Mouse (Mus musculus) 3T3-L1 (cell line): ENCODE data around the gene Myom1.

ENCODE experiments used
- DNase-seq: peaks from one replicate; pipeline ENCODE4 v3.0.0-alpha.2; 2015; ENCODE audit warnings: low read depth, low spot score

The Myom1 gene

DNA sequence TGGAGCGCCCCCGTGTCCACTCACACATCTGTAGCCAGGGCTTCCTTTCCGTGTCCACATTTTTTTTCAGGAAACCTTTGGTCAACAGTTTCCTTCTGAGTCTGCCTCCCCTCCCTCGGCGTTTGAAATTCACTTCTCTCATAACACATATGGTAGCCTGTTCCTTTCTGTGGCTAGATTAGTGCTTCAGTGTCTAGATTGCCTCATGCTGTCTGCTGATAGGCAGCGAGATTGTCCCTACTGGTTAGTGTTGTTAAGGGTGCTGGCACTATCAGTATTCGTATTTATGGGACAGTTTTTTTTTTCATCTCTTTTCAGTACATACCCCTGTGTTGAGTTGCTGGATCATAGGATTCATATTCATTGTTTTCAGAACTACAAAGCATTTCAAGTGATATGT is 54.0 kb downstream of the Myom1 start:
- no peak for DNase-seq

DNA sequence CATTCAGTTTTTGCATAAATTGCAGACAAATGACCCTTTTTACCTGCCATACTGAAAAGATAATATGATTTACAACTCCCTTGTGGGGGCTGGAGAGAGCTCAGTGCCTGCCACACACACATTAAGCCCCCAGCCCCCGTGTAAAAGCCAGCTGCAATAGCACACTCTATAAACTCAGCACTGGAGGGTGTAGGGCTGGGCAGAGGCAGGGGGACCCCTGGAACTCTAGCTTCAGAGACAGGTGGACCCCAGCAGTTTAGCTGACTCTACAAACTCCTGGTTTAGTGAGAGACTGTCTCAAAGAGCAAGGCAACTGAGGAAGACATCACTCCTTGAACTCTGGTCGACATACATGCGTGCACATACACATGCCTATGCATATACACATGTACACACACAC is 55.3 kb downstream of the Myom1 start:
- DNase-seq: no peak

DNA sequence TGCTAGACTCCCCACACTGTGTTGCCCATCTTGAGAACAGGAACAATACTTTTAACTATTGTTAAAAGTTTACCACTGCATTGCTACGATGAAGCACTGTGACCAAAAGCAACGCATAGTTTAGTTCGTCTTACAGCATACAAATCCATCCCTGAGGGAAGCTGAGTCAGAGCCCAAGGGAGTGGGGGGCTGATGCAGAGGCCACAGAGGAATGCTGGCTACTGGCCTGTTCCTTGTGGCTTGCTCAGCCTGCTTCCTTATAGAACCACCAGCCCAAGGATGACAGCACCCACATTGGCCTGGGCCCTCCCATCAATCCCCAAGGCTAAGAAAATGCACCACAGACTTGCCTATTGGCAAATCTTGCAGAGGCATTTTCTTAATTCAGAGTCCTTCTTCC is 56.8 kb downstream of the Myom1 start:
- DNase-seq: peak; percentile 100

DNA sequence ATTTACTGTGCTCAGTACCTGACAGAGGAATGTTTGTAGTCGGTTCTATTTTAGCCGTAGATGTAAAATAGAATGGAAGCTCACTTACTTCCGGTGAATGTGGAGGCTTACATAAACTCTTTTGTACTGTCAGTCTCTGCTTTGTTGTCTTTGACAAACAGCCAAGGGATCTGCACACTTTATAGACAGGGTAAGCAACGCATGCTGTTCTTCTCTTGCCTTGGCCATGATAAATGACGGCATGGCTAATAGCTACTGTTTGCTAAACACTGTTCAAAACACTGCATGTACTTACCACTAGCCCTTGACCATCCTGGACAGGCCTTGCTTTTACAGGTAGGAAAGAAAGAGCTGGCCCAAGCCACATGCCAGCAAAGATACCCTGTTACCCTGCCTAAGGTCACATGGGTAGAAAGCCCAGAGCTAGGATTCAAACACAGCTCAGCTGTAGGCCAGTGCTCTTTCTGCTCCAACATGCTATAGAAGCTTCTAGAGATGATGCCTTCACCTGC is 59.7 kb downstream of the Myom1 start:
- DNase-seq: peak; percentile 29

DNA sequence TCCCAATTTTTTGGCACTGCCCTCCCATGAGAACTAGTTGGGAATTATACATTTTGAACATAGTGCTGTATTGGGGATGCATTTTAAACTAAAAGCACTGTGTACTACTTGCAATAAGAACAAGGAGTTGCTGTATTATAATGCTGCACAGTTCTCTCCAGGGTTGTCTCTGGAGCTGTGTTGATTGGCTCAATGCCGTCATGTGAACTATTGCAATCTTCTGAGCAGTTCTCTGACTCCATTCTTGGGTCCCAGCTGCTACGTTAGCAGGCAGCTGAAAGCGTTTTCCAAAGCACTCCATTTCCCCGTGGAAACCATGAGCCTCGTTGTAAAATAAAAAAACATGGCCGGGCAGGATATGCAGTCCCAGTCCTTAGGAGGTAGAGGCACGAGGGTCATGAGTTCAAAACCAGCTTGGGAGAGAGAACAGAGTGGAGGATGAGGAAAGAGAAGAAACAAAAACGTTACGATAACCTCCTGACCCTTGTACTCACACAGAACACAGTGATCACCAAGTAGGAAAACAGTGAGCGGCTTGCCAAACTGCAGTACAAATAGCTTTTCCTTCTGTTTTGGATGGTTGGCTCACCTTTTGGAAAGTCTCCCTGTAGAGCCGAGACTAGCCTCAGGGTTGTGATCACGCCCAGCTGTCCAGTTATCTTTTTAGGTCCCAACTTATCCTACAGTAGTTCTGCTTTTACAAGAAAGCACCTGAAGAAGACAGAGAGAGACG is 60.6 kb downstream of the Myom1 start:
- no peak for DNase-seq

DNA sequence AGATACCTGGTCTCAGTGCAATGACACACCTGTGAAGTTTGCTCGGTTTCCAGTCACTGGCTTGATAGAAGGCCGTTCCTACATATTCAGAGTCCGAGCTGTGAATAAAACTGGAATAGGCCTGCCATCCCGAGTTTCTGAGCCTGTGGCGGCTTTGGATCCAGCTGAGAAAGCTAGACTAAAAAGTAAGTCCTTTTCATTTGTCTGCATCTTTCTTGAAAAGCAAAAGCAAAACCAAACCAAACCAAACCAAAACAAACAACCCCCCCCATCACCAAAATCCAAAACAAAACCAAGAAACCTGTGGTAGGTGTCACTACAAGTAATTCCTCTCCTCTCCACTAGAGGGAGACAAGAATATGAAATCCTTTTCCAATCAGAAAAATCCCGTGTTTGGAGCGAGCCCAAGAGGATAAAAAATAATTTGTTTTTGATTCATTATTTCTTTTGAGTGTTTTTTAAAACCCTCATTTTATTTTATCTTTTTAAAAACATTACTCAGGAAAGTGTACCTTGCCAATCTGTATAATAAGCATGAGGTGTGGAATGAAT is 62.1 kb downstream of the Myom1 start:
- peak; percentile 82 for DNase-seq

DNA sequence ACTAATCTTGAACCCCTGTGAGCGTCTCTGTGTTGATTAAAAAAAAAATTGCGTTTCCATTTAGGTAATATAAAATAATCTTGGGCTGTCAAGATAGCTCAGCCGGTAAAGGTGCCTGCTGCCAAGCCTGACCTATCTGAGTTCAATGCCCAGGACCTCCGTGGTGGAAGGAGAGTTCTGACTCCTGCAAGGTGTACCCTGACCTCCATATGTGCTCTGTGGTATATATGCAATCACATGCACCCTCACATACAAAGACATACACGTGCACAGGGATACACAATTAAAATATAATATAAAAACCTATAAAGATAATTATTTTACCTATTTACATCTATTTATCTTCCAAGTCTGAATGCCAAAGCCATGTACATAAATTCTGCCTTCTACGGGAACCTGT is 62.7 kb downstream of the Myom1 start:
- no peak for DNase-seq

DNA sequence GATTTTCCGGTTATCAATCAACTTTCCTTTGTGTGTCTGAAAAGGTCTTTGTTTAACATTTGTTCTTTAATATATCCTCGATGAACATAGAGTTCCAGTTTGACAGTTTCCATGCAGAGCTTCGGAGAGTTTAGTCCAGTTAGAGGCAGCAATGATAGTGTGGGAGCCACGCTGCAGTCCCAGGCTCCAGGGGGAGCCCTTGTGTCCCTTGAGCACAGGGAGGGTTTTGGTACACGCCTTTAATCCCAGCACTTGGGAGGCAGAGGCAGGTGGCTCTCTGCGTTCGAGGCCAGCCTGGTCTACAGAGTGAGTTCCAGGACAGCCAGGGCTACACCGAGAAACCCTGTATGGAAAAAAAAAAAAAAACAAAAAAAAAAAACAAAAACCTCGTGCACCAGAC is 66.7 kb downstream of the Myom1 start:
- DNase-seq: no peak

DNA sequence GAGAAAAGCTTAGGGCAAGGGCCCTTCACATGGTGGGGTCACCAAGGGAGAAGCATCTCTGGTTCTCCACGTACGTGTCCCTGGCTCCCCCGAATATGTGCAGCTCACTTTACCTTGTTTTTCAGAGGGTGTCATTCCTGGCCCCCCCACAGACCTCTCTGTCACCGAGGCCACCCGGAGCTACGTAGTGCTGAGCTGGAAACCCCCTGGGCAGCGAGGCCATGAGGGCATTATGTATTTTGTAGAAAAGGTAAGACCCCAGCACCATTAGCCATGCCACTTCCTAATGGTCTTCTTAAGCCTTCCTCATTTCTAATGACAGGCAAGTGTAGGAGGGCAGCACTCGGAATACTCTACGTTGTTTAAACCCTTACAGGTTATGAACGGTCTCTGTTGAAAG is 69.5 kb downstream of the Myom1 start:
- DNase-seq: no peak

DNA sequence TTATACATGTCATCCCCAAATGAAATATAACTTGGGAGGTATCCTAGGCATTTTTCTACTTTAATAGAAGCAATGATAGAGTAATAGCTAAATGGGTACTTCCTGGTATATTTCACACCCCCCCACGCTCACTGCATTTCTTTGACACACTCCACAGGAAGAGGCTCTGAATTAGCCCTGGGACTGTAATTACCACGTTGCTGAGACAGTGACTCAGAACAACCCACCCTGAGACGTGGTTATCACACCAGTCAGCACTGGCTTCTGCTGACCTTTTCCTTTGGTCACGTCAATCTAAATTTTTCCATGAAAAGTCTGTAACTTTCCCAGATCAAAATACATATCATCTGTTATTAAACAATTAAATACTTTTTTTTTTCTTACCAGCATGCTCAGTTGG is 72.0 kb downstream of the Myom1 start:
- no peak for DNase-seq

DNA sequence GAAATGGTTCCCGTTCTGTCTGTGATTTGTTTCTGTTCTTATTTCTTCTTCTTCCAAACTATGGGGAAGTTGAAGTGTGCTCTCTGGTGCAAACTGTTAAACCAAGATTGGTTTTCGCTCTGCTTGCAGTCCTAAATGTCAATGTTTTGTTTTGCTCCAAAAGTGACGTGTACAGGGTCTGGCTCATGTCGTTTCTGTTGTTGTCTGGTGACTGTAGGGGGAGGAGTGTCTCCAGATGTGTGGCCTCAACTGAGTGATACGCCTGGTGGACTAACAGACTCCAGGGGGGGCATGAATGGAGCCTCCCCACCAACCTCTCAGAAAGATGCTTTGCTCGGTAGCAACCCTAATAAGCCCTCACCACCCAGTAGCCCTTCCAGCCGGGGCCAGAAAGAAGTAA is 79.6 kb downstream of the Myom1 start:
- DNase-seq: no peak

DNA sequence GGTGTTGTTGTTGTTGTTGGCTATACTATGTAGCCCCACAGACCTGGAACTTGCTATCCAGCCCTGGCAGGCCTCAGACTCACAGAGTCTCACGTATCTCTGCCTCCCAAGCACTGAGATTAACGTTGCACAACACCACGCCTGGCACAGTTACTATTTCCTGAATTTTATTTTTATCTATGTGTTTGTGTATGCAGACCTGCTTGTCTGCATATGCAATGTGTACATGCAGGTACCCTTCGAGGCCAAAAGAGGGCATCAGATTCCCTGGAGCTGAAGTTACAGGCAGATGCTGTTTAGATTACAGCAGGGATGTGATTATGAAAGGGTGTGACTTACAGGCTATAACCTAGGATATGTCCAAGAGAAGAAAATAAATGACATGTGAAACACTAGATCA is 84.5 kb downstream of the Myom1 start:
- DNase-seq: no peak

DNA sequence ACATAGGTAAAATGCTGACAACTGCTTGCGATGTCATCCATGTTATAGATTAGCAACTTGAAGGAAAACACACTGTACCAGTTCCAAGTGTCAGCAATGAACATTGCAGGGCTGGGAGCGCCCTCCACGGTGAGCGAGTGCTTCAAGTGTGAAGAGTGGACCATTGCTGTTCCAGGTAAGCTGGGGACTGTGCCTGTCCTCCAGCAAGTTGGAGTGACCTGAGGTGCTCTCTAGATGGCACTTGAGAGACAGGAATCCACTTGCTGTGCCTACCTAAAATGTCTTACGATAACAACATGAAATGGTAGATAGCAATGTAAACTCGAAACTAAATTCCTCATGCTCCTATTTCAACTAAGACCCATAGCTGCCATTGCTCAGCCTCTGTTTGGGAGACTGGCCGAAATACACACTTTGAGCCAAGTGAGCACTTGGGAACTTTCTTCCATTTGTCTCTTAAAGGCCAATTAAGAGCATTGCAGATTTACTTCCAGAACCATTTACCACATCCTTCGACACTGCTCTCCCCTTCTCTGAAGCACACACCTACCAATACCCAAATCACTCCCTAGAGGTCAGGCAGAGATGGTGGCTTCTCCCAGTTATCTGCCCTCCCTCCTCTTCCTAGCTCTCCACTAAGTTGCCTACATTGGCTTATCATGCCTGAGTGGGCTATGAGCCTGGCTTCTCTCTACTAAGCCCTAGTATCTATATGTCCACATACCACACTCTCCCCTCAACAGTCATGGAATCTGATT is 85.1 kb downstream of the Myom1 start:
- no peak for DNase-seq

DNA sequence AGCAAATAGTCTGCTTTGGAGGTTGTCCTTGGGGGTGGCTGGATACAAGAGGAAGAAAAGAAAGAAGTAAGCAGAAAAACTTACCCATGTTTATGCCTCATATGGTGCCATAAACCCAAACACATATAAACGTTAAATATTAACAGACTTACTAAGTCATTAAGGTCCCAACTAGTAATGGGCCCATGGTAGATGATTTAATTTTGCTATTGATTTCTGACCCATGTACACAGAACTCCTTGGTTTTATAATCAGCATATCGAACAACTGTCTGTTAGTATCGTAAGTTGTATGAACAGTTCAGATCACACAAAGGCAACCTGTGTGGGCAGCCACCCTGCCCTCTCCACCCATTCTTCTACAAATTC is 85.7 kb downstream of the Myom1 start:
- DNase-seq: no peak

DNA sequence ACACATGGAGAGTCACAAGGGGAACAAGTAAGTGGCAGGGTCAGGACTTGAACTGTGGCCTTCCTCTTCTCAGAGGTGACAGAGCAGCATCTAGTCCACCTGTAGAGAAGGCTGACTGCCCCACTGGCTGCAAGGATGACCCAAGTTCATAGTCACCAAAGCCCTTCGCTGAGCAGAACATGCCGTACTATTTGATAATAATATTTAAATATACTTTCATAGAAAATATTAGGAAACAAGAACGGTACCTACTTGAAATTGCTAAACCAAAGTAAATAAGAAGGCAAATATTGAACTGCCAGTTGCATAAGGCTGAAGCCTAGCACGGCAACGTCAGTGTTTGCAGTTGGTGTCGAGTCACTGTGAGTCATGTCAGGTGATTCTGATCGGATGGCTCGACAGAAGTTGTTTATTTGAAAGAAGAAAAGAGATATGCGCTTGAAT is 86.6 kb downstream of the Myom1 start:
- DNase-seq: peak; percentile 62

DNA sequence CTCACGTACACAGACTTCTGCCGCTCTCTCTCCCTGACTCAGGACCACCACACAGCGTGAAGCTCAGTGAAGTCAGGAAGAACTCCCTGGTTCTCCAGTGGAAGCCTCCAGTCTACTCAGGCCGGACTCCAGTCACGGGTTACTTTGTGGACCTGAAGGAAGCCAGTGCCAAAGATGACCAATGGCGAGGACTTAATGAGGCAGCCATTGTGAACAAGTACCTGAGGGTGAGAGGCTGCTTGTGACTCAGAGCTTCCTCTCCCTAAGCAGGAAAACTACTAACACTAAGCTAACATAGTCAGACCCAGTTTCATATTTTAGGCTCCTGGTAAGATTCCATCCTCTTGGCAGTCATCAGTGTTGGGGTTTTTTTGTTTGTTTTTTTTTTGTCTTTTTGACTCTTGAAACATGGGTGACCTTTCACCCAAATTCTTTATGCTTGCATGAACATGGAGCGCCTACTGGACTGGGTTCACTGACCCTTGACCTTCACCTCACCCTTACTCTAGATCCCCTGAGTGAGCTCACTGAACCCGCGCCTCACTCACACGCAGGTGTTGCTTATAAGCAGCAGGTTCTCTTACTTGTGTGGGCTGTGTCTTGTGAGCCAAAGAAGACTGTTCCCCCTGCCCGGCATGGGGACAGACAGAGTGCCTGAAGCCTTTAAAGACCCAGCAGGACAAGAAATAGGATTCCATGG is 87.5 kb downstream of the Myom1 start:
- DNase-seq: peak; percentile 66

DNA sequence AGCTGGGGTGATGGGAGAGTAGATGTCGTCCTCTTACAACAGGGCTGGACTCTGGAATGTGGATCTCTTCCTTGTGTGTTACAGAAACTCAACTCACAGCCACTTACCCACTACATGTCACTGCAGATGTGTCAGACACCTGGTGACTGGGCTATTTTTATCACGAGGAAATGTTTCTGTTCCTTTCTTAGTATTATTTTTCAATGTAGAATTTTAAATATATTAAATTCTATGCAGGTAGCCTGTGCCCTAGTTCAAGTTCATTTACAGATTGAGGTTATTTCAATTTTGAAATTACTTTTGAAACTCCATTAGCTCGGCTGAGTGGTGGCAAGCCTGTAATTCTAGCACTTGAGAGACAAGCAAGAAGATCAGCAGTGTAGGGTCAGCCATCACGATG is 88.6 kb downstream of the Myom1 start:
- peak; percentile 47 for DNase-seq

DNA sequence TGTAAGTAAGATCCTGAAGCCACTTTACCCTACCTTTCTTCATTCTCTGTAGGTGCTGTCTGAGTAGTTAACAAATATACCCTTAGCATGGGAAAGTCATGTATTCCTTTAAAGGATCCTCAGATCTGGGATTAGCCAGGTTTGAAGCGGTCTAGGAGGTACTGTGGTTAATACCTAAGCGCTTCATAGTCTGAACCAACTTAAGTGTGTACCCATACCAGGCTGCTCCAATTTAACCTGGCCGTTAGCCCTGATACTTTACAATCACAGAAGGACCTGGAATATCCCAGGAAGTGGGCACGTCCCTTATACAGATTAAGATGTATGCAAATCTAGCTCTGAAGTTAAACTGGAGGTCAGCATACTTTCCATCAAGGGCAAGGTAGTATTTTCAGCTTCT is 89.9 kb downstream of the Myom1 start:
- no peak for DNase-seq

DNA sequence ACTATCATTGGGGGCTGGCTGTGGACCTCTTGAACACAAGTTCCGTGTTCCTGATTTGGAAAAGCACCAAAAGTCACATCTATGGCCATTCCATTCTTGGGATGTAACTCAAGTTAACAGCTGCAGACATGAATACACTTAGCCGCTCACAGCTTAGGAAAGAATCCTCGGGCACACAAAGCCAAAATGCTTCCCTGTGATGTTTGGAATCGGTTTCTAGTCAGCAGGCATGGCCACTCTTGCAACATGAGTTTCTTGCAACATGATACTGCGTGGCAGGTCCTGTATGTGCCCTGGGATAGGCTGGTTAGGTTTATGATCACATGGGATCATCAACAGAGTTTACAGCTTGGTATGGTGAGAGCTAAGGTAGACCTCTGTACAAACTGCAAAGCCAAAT is 91.4 kb downstream of the Myom1 start:
- DNase-seq: no peak

DNA sequence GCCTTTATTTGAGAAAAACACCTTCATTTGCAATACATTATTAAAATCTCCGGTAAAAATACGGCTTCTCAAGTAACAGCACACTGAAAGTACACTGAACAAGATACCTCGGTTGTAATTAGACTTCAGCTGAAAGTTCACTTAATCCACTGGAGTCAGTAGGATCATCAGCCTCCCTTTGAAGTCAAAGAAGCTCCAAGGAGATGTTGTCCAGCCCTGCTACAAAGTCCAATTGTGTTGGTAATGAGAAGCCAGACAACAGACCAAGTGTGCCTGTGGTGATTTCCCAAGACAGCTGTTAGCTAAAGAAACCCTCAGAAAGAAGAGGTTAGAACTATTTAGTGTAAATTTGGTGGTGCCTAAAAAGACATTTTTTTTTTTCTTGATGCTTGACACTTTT is 92.0 kb downstream of the Myom1 start:
- no peak for DNase-seq

DNA sequence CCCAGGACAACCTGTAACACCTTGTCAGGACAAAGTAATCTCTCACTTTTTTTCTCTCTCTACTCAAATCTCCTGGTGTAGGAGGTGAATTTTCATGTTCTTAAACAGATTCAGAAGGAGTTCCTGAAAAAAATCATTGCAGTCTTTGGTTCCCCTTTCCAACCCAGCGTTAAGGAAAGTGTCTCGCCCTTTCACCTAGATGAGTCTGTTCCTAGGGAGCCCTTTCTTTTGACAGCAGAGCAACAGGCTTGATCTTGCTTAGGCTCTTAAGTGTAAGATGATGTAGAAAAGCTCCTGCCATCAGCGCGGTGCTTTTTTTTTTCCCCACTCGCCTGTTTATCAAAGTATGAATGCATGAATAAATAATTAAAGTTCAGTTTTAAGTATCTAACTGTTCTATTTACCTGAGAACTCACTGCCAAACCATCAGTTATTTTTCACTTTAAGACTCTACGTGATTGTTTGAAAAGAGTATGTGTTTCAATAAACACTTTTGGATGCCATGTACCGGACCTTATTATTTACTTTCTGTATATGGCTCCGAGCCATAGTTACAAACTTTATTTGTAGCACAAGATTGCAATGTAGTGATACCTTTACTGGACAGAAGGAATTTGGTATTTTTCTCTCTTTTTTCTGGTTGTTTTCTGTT is 94.2 kb downstream of the Myom1 start:
- DNase-seq: no peak

DNA sequence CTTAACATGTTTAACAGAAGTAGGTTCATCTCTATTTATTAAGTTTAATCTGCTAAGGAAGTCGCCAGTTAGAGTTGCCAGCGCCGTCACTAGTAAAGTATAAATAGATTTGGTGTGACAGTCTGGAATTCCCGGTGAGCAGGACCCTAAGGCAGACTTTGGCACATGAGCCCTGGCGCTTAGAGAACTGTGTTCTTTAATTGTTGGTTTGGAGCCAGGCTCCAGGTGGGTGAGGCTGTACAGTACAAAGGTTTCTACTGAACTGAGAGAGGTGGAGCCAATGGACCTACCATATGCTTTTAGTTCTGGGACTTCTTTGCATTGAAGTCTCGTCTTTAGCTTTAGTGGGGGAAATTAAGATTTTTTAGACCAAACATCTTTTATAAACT is 94.8 kb downstream of the Myom1 start:
- DNase-seq: no peak
